Mouse (Mus musculus): ENCODE data around the gene Tmed9.

Gene Tmed9

DNA sequence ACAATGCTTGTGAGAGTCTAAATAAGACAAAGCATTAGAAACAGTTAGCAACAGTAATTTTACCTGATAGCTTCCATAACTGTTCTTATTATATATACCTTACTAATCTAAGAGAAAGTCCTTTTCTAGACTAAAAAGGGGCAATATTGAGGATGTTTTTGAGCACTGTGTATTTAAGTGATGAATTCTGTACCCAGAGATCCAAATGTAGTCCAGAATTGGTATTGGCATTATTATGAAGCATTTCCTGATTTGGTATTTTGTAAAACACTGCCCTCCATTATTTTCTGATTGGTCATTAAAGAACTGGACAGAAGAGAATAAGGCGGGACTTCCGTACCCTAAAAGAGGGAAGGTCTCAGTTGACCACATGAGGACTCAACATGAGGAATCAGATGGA lies at the start of gene Tmed9:
Gene Tmed9, plus strand, starts transcription at position 301 of the 400 bp plus-strand sequence.
- no peak for DNase-seq

DNA sequence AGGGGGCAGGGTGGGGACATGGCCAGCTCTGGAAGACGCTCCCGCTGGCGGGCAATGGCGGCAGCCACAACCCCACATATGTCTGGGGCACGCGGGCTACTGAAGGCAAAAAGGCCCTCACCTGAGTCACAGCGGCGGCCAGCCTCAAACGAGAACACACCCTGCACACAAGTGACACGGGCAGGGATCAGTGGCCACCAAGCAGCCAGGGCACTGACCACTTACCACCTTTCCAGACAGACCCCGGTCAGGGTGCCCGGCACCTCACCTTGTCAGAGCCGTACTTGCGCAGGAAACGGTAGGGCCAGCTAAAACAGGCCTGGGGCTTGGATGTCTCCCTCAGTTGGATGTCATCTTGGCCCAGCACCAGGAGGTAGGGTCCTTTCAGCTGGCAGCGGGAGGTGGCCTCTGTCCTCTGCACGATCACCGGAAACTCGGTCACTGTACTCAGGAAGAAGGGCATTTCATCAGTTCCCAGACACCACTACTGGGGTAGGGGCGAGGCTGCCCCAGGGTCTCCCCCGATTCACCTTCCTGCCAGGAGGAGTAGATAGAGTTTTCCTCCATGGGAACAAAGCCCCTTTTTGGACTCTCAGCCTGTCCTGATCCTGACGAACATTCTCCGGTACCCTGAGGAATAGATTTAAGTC lies 49.5 kb upstream of the Tmed9 start:
- DNase-seq: no peak

DNA sequence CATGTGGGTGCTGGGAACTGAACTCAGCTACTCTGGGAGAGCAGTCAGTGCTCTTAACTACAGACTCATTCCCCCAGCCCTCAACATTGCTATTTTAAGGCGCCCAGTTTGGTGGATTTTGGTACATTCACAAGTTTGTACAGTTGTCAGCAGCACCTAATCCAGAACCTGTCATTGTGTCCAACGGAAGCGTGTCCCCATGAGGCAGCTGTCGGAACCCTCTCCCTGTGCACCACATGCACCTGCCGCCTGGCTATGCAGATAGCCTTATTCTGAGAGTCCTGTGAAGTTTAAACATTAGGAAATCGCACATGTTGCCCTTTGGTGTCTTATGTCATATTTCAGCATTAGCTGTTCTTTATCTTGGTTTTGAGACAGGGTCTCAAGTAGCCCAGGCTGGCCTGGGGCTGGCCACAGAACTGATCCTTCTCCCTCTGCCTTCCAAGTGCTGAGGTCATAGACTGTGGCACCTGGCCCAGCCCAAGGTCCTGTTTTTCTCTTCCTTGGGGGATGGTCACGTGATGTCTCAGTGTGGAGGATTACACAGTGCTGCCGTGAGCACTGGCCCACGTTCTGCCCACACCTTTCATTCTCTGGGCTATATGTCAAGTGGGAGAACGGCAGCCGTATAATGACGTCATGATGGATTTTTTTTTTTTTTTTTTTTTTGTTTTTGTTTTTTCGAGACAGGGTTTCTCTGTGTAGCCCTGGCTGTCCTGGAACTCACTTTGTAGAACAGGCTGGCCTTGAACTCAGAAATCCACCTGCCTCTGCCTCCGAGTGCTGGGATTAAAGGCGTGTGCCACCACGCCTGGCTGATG lies 47.6 kb upstream of the Tmed9 start:
- DNase-seq: no peak

DNA sequence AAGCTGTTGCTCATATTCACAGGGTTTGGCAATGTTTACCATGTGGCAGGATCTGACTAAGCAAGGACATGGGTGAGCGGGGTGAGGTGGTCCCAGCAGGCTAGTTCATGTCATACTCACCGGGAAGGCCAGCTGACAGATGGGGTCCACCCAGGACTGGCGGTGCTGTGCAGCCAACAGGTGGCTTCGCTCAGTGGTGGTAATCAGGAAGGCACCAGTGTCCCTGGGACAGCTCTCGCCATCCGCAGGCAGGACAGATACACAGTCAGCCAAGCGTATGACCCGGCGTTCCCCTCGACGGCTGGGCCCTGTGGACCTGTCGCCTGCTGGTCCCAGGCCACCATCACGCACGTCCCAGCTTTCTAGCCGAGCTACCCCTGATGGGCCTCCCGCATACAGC lies 46.3 kb upstream of the Tmed9 start:
- DNase-seq: no peak

DNA sequence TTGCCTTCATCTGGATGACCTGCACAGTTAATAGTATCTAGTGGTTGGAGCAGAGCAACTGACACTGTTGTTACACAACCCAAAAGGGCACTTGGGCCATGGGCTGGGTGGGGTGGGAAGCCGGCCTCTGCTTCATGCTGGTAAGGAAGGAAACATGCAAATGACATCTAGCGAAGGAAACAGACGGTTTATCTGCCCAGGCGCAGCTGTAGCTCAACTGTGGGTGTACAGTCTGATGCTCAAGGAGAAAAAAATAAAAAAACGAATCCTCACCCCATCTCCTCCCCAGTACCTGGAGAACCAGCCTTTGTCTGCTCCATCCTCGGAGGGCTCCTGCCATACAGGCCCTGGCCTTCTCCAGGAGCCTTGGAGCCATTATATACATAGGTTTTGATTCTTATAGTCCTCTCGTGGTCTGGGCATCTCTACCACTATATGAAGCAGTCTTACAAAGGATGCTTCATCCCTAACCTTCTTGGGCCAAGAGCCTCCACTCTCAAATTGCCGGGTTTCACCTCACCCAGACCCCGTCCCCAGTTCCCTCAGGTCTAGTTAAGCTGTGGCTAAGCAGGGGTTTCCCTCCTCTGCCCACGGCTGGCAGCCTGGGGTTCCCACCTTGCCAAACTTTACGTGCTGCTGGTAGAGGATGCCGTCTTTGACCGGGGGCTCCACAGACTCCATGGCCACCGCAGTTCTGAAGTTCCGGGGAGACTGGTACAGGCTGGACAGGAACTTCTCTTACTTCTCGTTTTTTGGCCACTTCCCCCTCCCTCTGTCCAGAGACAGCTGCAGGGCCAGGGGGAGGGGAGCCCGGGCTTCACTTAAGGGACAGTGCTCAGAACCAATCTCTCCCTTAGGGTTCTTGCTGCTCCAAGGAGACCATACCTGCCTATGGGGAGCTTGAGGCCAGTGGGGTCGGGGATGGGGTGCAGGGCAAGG lies 45.4 kb upstream of the Tmed9 start:
- DNase-seq: no peak

DNA sequence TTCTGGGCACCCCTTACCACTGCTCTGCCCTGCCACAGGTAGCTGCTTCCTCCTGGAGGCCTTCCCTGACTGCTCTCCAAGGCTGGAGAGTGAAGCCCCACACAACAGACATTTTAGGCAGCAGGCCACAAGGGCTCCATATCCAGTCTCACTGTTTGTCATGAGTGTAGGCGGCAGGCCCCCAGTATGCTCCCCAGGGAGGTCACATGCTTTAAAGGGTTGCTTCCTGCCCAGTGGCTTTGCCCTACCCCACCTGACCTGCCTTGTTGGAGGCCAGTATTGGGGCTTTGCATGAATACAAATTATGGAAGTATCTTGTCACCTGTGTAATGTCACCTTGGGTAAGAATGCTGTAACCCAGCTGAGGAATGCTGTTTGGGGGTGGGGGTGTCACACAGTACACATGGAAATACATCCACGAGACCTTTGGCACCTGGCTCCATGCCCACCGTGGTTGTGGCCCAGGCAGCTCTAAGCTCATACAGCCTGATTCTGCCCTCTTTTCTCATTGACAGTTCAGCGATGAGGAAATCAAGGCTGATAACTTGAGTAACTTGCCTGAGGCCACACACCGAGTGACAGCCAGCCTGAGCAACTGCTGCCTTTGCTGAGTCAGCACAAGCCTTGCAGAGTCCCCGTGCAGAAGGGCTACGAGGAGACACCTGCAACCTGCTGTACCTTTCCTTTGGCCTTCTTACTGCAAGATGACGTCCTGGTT lies 44.2 kb upstream of the Tmed9 start, which contains the start of gene Dok3:
Gene Dok3, minus strand, starts transcription at position 99 of the 718 bp plus-strand sequence.
- peak; percentile 43 to 59 for DNase-seq

DNA sequence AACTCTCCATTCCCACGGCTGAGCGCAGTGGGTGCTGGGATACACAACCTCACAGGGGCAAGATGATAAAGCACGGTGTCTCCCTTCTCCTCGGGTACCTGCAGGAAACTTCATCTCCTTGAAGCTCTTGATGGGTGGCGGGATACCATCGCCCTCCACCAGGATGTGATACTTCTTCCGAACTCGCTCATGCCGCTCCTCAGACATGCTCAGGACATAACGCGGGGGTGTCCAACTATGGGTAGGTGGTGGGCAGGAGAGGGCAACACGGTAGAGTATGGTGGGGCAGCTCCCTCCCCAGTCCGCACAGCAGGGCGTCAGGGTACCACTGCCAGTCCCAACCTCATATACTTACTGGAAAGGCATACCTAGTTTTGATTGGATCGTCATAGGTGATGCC lies 38.3 kb upstream of the Tmed9 start:
- no peak for DNase-seq

DNA sequence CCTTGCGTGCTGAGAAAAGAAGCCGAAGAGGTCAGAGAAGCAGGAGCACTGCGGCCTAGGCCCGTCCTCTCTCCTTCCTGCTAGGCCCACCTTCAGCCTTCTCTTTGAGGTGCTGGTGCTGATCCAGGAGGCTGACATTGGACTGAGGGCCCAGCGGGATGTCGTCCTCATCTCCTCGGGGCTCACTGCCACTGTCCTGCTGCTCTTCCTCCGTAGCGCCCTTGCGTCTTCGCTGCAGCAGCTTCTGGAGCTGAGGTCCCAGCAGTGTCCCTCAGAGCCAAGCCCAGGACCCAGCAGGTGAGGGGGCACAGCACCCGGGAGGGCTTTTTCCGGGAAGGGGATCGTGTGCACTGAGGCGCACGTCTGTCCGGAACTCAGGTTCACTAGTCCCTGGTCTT lies 37.7 kb upstream of the Tmed9 start:
- no peak for DNase-seq

DNA sequence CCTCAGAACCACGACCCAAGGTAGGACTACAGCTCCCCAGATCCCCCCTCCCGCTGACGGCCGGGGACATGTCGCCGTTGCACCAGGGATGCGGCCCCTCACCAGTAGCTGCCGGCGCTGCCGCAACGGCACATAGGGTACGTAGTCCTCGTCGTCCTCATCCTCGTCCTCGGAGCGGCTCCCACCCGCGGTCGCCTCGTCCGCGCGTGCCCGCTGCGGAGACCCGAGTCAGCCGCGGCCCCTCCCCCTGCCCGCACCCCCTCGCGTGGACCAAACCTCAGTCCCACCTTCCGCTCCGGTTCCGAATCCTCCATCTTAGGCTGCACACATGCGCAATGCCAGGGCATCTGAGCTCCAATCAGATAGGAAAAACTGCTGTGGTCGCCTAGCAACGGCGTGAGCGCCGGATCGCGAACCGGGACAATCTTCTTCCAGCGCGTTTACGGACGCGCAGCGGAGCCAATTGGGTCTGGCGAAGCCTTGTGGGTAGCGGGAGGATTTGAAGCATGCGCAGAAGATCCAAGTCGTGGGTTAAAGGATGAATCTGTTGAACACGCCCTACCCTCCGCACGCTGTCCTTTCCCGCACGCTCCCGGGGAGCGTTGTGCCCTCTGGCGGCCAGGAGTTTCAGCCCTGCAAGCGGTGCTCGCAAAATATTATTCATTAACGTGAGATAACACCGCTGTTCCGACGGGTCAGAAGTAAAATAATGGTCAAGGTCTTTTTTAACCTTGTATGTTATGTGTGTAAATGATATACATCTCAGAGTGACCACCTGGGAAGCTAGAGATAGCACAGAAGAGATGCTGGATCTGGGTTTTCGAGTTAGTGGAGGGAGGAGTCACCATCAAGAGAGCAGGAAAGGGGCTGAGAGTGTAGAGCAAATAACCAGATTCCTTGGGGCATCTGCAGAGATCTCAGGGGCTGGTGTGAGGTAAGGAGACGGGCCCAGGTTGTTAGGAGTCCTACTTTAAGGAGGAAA lies 37.0 kb upstream of the Tmed9 start, which contains the start of gene Ddx41:
Gene Ddx41, minus strand, starts transcription at position 465 of the 982 bp plus-strand sequence.
- peak; percentile 98 to 99 for DNase-seq

DNA sequence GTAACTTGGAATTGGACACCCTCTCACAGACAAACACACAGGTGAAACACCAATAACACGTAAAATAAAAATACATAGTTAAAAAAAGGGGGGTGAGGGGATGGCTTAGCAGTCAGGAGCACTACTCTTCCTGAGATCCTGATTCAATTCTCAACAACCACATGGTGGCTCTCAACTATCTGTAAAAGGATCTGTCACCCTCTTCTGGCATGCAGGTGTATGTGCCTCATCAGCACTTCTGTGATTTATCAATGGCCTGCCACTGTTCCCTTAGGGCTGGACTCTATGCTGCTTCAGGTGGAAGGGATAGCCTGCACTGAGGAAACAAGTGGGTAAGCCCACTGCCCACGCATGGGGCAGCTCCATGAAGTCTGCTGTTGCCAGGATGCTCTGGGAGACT lies 32.6 kb upstream of the Tmed9 start:
- peak in 1 of 2 experiments; percentile 54 for DNase-seq

DNA sequence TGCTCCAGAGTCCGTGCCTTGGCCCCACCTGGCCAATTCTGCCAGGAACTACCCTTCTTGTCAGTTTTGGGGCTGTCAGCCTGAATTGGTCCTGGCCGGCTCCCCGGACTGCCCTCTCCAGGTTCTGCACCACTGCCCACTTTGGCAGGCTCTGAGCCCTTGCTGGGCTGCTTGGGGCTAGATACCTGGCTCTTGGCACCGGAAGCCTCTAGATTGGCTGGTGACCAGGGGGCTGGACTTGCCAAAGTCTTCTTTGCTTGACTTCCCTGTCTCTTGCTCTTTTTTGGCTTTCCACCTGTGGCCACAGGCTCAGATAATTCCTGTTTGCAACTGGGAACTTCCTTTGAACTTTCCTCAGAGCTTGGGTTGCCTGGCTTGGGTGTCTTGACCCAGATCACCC lies 30.6 kb upstream of the Tmed9 start:
- DNase-seq: peak; percentile 43 to 60

DNA sequence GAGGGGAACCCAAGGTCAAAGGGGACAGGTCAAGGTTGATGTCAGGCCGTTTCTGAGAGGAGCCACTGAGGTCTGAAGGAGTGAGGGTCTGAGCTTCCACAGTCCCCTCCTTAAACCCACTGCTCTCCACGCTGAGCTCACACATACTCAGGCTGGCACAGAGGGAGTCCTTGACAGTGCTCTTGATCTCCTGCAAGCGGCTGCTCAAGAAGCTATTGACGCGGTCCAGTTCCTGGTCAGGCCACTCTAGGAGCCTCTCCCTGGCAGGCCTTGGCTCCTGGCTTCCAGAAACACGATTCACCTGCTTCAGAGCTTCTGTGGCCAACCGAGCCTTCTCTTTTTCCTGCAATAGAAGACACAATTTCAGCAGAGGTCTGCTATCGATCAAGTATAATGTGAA lies 30.1 kb upstream of the Tmed9 start:
- DNase-seq: no peak

DNA sequence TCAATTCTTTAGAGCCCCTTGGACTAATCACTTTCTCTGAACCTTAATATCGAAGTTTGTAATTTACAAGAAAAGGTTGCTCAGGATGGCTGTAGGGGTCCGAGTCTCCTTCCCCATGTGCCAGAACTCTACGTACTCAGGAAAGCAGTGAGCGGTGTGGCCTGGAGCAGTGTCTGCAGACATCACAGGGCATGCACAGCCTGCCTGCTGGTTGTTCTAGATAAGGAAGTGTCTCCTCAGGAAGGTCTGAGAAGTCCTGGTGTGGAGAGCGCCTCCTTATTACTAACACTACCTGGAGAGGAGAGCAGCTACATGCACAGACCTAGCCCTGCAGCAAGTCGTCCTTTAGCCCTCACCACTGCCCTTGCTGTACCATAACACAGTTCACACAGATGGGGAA lies 28.7 kb upstream of the Tmed9 start:
- no peak for DNase-seq

DNA sequence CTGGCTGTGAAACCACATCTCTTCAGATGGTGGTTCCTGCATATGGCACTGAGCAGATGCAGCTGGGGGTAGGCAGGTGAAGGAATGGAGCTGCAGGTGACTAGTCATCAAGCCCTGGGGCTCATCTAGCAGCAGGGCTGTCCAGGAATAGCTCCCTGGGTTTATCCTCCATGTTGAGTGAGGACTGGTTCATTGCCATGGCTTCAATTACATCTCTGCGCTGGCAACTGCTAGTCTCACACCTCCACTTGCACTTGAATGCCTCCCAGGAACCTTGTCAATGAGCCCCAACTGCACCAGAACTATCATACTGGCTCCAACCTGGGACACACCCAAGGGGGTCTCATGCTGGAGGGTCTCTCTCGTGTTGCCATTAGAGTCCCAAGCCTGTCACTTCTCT lies 25.6 kb upstream of the Tmed9 start:
- no peak for DNase-seq

DNA sequence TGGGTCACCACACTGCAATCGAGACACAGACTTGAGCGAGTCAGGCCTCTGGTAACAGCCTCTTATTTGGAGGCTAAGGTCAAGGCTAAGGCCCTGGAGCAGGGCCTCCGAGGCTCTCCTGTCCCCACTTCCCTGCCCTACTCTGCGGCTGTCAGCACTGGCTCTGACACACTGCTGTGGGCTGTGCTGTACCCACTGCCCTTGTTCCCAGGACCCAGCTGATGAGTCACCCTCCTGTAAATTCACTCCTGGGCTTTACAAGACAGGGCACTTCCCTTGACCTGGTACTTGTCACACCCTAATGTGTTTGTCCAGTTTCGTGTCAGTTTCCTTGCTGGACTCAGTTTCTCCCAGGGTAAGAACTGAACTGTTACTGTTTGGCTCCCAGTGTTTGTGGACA lies 25.1 kb upstream of the Tmed9 start:
- no peak for DNase-seq

DNA sequence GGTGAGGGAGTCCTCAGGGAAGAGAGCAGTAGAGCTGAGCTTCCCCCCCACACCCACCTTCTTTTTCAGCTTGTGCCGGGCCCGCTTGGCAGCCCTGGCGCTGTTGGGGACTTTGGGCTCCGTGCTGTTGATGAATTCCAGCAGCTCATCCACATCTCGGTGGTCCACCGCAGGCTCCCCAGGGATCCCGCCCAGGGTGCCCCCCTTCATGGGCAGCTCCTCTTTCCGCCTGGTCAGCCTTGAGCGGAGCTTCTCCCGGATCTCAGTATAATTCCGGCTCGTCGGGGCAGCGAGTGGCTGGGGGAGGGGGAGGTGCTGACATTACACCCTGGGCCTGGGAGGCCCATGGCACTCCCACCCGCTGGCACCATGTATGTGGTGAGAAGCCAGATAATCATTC lies 24.5 kb upstream of the Tmed9 start:
- peak in 1 of 2 experiments; percentile 26 for DNase-seq

DNA sequence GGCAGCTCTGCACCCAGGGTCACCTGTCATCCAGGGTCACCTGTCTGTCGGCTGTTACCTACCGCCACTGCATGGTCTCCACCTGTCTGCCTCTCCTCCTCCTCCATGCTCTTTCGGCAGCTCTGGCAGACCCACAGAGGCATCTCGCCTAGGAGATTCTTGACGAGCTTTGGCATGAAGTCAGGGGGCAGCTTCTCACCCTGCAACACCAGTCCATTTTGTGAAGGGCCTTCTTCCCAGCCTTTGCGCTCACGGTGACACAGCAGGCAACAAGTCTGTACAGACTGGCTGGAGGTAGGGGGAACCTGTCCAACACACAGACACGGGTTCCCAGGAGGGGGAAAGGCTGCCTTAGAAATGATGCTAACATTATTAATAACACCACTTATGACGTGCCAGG lies 17.6 kb upstream of the Tmed9 start:
- DNase-seq: no peak

DNA sequence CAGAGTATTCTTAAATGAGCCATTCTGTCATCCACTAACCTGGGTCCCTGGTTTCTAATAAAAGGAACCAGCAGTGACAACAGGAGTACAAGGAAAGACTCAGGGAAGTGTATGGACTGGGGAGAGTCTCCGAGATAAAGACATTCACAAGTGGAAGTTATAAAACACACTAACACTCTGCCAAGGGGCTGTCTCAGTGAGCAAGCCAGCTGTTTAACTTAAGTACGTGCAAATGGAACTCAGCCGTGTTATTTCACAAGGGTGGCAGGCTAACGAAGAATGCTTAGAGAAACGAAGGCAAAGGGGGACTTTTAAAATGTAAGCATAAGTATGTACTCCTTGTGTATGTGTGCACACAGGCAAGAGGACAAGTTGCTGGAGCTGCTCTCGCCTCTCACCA lies 16.0 kb upstream of the Tmed9 start:
- no peak for DNase-seq

DNA sequence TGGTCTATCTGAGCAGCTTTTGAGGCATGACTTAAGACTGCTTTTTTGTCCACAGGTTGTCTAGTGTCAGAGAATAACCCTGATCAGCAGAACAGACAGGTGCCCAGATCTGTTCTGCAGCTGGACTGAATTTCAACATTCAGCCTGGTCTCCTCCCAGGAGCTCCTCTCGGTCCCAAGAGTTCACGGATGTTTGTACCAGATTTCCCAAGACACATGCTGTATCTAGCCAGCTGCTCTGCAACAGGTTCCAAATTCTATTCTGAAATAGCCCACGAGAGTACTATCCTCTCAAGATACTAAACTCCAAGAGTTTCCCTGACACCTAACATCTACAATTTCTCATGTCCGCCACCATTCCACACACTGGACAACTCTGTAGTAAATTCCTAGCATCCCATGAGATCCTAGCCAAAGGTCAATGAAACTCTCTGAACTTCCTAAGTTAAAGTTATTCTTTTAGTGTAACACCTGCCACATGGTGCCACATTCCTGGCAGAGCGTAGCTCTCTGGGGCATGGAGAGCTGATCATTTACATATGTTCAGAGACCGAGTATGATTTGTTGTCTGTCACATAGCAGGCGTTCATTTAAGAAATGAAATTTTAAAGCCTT lies 10.2 kb upstream of the Tmed9 start:
- DNase-seq: no peak

DNA sequence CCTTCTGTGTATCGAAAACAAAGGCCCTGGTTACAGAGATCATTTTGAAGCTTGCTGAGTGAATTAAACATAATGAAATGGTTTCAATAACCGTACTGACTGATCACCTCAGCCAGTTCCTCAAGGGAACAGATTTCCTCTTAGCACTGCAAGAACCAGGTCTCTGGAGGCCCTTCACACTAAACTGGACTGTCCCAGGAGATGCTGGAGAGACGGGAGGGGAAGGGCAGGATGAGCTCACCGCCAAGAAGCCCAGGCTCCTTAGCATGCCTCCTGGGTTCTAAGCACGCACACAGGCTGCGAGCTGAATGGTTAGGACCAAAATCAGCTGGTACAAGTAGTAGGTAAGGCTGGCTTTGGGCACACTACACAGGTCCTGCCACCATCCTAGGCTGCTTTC lies 6.5 kb upstream of the Tmed9 start:
- DNase-seq: no peak

DNA sequence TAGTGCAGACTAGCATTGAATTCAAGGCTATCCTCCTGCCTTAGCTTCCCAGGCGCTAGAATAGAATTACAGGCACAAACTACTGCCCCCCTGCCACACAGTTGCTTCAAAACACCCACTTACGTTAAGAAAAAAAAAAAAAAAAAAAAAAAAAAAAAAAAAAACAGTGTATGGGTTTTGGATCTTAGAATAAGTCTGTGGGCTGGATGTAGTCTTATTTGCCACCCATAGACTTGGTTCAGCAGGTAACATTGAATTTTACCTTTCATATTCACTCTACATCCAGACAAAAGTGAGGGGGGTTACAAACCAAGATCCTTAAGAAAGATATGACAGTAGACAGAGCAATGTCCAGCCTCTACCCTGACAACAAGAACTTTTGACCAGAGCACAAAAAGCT lies 5.6 kb upstream of the Tmed9 start:
- DNase-seq: no peak
